Mouse (Mus musculus) cerebral cortex, adult 2 months (tissue): ENCODE measurements around the gene Ppp1r14d.

Experiments used
- WGBS: fragments of 180-500 bp; shearing (Covaris S2); methylation state at CpG from one replicate; pipeline ENCODE4 v1.1.7; 2018; 5-methylcytosine and 5-hydroxymethylcytosine counted together

Ppp1r14d gene

GRCm38 (mm10) chr2:119172862-119173576, 56.7 kb downstream of the Ppp1r14d start:
- WGBS: 38% methylated on average over 13 of the region's 13 CpGs

GRCm38 (mm10) chr2:119172446-119172845, 57.3 kb downstream of the Ppp1r14d start:
- 83% methylated on average over 7 of the region's 7 CpGs for WGBS

- 82% methylated on average over 8 of the region's 8 CpGs for WGBS
These were observed 58.1 kb downstream of the Ppp1r14d start for GRCm38 (mm10) chr2:119171574-119171973.

GRCm38 (mm10) chr2:119170282-119170681, 59.4 kb downstream of the Ppp1r14d start:
- 89% methylated on average over 2 of the region's 2 CpGs for WGBS
